Mouse (Mus musculus) lung, postnatal 4 days (tissue): Measurements from ENCODE around the gene Mast3.

Experiments
- DNase-seq, 2 experiments: peaks; one replicate each; pipeline ENCODE4 v3.0.0; 2021

Gene Mast3

DNA sequence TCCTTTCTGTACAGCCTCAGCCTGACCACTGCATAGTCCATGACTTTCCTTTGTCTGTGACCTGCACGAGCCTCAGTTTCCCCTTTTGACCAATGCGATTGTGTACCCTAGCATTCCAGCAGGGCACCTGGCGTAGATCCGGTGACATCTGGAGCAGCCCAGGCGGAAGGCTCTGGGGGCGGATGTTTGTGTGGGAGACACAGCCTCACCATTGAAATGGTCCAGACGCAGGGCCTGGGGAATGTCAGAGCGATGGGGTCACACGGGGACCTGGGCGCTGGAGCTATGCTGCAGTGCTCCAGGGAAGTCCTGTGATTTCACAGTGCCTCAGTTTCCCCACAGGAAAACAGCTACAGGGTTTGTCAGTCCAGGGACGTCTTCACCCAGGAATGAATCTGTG lies 62.7 kb downstream of the Mast3 start:
- DNase-seq, result peak in 1 of 2 experiments; percentile 17

DNA sequence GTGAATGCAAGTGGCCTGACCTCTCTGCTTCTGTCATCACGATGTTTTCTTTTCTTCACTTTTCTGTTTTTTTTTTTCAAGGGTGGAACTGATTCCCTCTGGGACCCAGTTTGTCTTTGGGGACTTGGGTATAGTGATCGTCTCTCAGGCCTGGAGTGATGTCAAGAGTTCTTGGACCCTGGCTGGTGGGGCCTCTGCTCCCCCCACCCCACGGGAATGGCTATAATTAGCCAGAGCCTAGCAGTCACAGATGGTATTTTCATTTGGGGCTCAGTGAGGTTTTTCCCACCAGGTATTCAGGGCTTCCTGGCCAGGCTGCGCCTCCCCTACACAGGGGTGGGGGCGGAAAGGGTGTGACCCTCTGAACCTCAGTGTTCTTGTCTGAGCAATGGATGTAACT lies 63.2 kb downstream of the Mast3 start:
- DNase-seq, result peak in 1 of 2 experiments; percentile 6

DNA sequence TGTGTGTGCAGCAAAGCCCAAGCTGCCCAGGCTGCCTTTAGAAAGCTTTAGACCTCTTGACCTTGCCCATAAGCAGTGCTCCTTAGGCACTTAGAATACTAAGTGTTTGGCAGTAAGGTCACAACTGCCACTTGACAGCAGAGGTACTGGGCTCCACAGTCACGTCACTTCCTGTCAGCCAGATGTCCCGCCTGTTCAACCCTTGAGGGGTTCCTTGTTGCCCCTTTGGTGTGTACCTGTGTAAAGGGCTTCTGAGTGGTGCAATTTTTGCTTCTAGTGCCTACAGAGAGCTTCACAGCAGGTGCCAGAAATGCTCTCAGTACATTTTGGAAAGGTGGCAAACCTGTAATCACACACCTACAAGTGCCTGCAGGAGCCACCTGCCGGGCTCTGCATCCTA lies 66.6 kb downstream of the Mast3 start:
- DNase-seq, result peak; percentile 70 to 87

DNA sequence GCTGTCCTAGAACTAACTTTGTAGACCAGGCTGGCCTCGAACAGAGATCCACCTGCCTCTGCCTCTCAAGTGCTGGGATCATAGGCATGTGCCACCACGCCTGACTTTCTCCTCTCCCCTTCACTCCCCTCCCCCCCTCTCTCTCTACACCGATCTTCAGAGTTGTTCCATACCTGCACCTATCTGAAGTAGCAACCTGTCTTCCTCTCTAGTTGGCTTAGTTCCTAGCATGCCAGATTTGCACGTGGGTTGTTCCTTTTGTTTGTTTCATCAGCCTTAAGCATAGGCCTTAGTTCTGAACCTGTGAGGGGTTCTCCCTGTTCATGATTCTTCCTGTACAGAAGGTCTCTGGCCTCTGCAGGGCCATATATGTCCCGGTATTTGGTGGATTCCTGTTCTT lies 67.1 kb downstream of the Mast3 start:
- DNase-seq, result peak in 1 of 2 experiments; percentile 13

DNA sequence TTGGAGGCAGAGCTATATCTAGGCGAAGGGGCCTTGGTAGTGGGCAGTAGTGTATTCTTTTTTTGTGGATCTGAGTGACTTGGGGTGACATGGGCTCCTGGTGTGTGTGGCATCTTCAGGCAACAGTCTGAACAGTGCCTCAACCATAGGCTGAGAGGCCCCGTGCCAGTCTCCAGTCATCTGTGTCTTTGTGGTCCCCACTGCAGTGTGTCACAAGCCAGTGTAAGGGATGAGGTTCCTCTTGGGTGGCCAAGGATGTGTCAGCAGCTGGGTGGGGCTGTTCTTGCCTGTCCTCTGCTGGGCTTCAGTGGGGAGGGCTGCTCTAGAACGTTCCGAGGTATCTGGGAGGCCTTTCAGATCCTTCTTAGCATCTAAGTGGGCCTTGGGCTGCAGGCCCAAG lies 73.9 kb downstream of the Mast3 start:
- peak in 1 of 2 experiments; percentile 27 for DNase-seq

DNA sequence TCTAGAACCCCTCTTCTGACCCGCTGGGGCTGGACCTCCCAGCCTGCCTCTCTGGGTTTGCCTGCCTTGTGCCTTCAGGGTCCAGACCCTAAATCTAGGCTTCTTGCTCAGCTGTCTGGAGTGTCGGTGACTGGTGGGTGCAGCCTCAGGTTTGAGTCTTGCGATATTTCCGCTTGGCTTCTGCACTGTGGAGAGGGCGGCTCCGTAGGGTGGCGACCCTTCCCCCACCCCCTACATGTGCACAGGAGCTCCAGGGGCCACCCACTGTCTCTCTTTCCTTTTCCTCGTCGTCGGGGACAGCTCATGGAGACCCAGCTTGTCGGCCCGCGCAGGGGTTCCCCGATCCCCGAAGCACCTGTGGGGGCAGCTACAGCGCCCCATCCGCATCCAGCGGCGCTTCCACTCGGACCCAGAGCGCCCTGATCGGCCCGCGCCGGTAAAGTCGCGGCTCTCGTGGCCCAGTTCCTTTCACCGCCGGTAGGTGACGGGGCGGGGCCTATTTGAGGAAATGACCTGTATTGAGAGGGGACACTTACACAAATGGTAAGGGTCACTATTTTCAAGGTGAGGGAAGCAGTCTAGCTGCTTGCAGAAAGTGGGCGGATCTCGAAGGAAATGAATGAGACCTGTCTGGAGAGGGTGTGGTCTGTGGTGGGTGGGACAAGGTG lies 74.9 kb downstream of the Mast3 start:
- DNase-seq, result peak; percentile 55 to 61
